Mouse (Mus musculus): ENCODE data around the gene Ank.

DNA sequence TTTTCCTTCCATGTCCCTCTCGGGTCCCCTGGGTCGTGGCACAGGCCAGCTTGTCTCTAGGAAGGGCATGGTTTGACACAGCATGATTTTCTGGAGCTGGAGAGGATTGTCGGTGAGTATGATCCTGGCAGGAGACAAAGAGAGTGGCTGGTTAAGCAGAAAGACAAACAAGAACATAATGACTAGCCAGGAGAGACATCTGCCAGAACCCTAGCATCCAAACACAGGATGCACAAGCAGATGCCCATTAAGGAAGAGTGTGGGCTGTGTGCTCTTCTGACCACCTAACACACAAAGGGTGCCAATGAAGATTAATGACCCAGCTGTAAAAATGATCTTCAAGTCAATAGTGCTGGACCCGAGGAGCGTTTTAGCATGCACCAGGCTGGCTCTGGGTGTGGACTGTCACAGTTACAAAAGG is 29.5 kb downstream of the Ank start:
- no peak for TF ChIP-seq CTCF (IDR thresholded peaks at IDR 0.05; ENCODE audit: extremely low read depth, insufficient read depth, low read length)
- no peak for TF ChIP-seq POLR2A (IDR thresholded peaks at IDR 0.05; ENCODE audit: extremely low read depth, insufficient read depth, low read length)

All from cortical plate, adult 2 months (tissue).